Mouse (Mus musculus): ENCODE data around the gene Icam1.

GRCm38 (mm10) chr9:21030055-21030600 is 14.3 kb downstream of the Icam1 start:
- TF ChIP-seq CTCF (IDR thresholded peaks at IDR 0.05; ENCODE audit: extremely low read depth, insufficient read depth, low read length) (no peak), POLR2A (IDR thresholded peaks at IDR 0.05; ENCODE audit: extremely low read depth, insufficient read depth, low read length) (no peak)
